Mouse (Mus musculus) CH12.LX (cell line): ENCODE measurements at regions not wholly inside any gene's neighbourhood (a gene's known extent, or its start where the extent isn't known, plus 50 kb on each side); places are given as distances from the start of the nearest gene placed in this dataset.
A peak's percentile ranks its signal among the peaks of the same experiment; 100 is the strongest.

Experiments
- DNase-seq: peaks from one replicate; pipeline ENCODE4 v3.0.0-alpha.2; 2013; ENCODE audit errors: extremely low read depth
- H3K27ac ChIP-seq: 2 replicates; pipeline ENCODE4 v1.5.1; 2012; ENCODE audit warnings: low read depth, mild to moderate bottlenecking, control low read depth, moderate library complexity; ENCODE audit not compliant: insufficient read depth
- H3K27me3 ChIP-seq: replicated peaks from 2 replicates; pipeline ENCODE3; 2012; ENCODE audit warnings: inconsistent platforms
- H3K36me3 ChIP-seq, 2 experiments: replicated peaks in 1 of 2; 2 replicates each; pipeline versions ENCODE3 to v1.6.1; 2012; ENCODE audit warnings: inconsistent platforms in 1 of 2, low read length in 1 of 2, mild to moderate bottlenecking in 1 of 2, mixed read lengths in 1 of 2, moderate library complexity in 1 of 2; ENCODE audit not compliant: control insufficient read depth in 1 of 2, insufficient read depth in 1 of 2
- H3K4me1 ChIP-seq, 2 experiments: 2 replicates each; pipeline ENCODE4 v1.6.1; 2012; ENCODE audit warnings: inconsistent platforms in 1 of 2, moderate library complexity in 1 of 2; ENCODE audit not compliant: insufficient read depth in 2 of 2, control insufficient read depth in 1 of 2
- H3K4me2 ChIP-seq: 2 replicates; pipeline ENCODE4 v1.6.1; 2012; ENCODE audit warnings: low read depth, mild to moderate bottlenecking, control low read depth; ENCODE audit not compliant: poor library complexity, insufficient read depth, severe bottlenecking
- H3K4me3 ChIP-seq, 3 experiments: fragments of 150-350 bp in 1 of 3; sonication (generic) in 1 of 3; replicated peaks in 1 of 3; 2 replicates each; pipeline versions ENCODE3 to v1.5.1; 2011 to 2012; ENCODE audit warnings: low read depth in 2 of 3, low read length in 2 of 3, mild to moderate bottlenecking in 2 of 3, moderate library complexity in 2 of 3, control low read depth in 1 of 3, improper control_type of control experiment in 1 of 3, inconsistent platforms in 1 of 3, mixed read lengths in 1 of 3; ENCODE audit not compliant: poor library complexity in 1 of 3
- H3K79me2 ChIP-seq: replicated peaks from 2 replicates; pipeline ENCODE4 v1.6.1; 2012; ENCODE audit warnings: mild to moderate bottlenecking, moderate library complexity; ENCODE audit not compliant: control insufficient read depth, poor library complexity, insufficient read depth, severe bottlenecking; ENCODE audit errors: extremely low read depth
- H3K9ac ChIP-seq: 2 replicates; pipeline ENCODE4 v1.6.1; 2012; ENCODE audit warnings: low read depth, mild to moderate bottlenecking, control low read depth, moderate library complexity; ENCODE audit not compliant: insufficient read depth
- H3K9me3 ChIP-seq: replicated peaks from 2 replicates; pipeline ENCODE3; 2012; ENCODE audit warnings: low read length, inconsistent platforms, mixed read lengths
- CTCF ChIP-seq, 2 experiments: IDR thresholded peaks in 1 of 2; conservative IDR thresholded peaks in 1 of 2; 2 replicates each; pipeline ENCODE4 v1.5.1; 2011 to 2012; ENCODE audit warnings: low read depth in 2 of 2, low read length in 2 of 2, improper control_type of control experiment in 1 of 2, inconsistent platforms in 1 of 2, mild to moderate bottlenecking in 1 of 2, moderate library complexity in 1 of 2
- IRF4 ChIP-seq: IDR thresholded peaks from 2 replicates; pipeline ENCODE4 v1.6.1; 2014; ENCODE audit warnings: low read depth, mild to moderate bottlenecking, inconsistent platforms, low read length, improper control_type of control experiment
- JUN ChIP-seq: IDR thresholded peaks from 2 replicates; pipeline ENCODE4 v1.6.1; 2011; ENCODE audit warnings: low read depth, mild to moderate bottlenecking, low read length, improper control_type of control experiment, moderate library complexity; ENCODE audit not compliant: insufficient read depth
- KAT2A ChIP-seq: IDR thresholded peaks from 2 replicates; pipeline ENCODE4 v1.6.1; 2012; ENCODE audit warnings: low read length, improper control_type of control experiment, inconsistent platforms; ENCODE audit not compliant: insufficient replicate concordance
- MEF2A ChIP-seq: IDR thresholded peaks from 2 replicates; pipeline ENCODE4 v1.6.1; 2014; ENCODE audit warnings: low read depth, mild to moderate bottlenecking, inconsistent platforms, low read length, improper control_type of control experiment, borderline replicate concordance
- POLR2A ChIP-seq: IDR thresholded peaks from 2 replicates; pipeline ENCODE4 v1.6.1; 2011; ENCODE audit warnings: low read depth, mild to moderate bottlenecking, improper control_type of control experiment, low read length
- POLR2AphosphoS2 ChIP-seq: IDR thresholded peaks from 2 replicates; pipeline ENCODE4 v1.6.1; 2011; ENCODE audit warnings: low read depth, low read length, improper control_type of control experiment
- RAD21 ChIP-seq: IDR thresholded peaks from 2 replicates; pipeline ENCODE4 v1.6.1; 2011; ENCODE audit warnings: low read depth, mild to moderate bottlenecking, low read length, improper control_type of control experiment, moderate library complexity
- SMC3 ChIP-seq: IDR thresholded peaks from 2 replicates; pipeline ENCODE4 v1.6.1; 2011; ENCODE audit warnings: low read depth, low read length, improper control_type of control experiment
- USF2 ChIP-seq: conservative IDR thresholded peaks from 2 replicates; pipeline ENCODE4 v1.6.1; 2011; ENCODE audit warnings: low read depth, low read length, improper control_type of control experiment
- ZC3H11A ChIP-seq: IDR thresholded peaks from 2 replicates; pipeline ENCODE4 v1.6.1; 2012; ENCODE audit warnings: low read depth, mild to moderate bottlenecking, inconsistent platforms, low read length, improper control_type of control experiment
- ZKSCAN1 ChIP-seq: IDR thresholded peaks from 2 replicates; pipeline ENCODE4 v1.6.1; 2012; ENCODE audit warnings: low read depth, inconsistent platforms, low read length, improper control_type of control experiment, borderline replicate concordance
- dilution Hi-C: fragments of 300-500 bp; cut with MboI; formaldehyde crosslinking; loops from 2 replicates; pipeline ENCODE4 v1.14.3; 2020; ENCODE audit warnings: low sequenced_read_pairs; ENCODE audit not compliant: extremely low pct_unique_long_range_greater_than_20kb, extremely low pct_ligation_motif_present
- in situ Hi-C: fragments of 300-500 bp; cut with MboI; formaldehyde crosslinking; loops from 3 replicates; pipeline ENCODE4 v1.14.3; 2019; ENCODE audit warnings: low sequenced_read_pairs, low pct_ligation_motif_present, low pct_unique_long_range_greater_than_20kb, mixed read lengths

GRCm38 (mm10) chrX:143462632-143463031 is 55.8 kb upstream of the Pak3 start:
- Histone ChIP-seq H3K9ac (no peak overlapping the region), H3K36me3 (no peaks in the 10 kb centered on the region), H3K27me3 (no peaks in the 10 kb centered on the region), H3K9me3 (no peaks in the 10 kb centered on the region), H3K79me2 (no peaks in the 10 kb centered on the region), H3K4me3 (no peak overlapping the region), H3K27ac (no peak overlapping the region), H3K4me2 (no peak overlapping the region; the same call in 1 of the 2 replicates), H3K4me1 (no peaks in the 10 kb centered on the region)
- peak; percentile 21 for DNase-seq
- dilution Hi-C loops (no loop called here), in situ Hi-C loops (loop anchor here (25.0 kb wide), 1 partner anchor 200 kb away; no protein-coding TSS in a partner anchor)
- TF ChIP-seq KAT2A (no peak), JUN (no peak), POLR2A (no peak), MEF2A (no peak), POLR2AphosphoS2 (no peak), SMC3 (peak; percentile 73), ZKSCAN1 (no peak), ZC3H11A (no peak), IRF4 (no peak), CTCF (conservative IDR thresholded peaks at IDR 0.05 in 1 of 2, IDR thresholded peaks at IDR 0.05 in 1 of 2; ENCODE audit: low read depth in 2 of 2, low read length in 2 of 2) (peak; percentile 23 to 60), RAD21 (peak; percentile 48), USF2 (no peak)

- DNase-seq = no peak
- no peaks in the 10 kb centered on the region for H3K9me3 ChIP-seq
- no peaks in the 10 kb centered on the region for H3K4me1 ChIP-seq
- no peak overlapping the region for H3K4me2 ChIP-seq
- no peak overlapping the region for H3K27ac ChIP-seq
- no peak overlapping the region for H3K9ac ChIP-seq
- no peak overlapping the region for H3K4me3 ChIP-seq
- TF ChIP-seq POLR2AphosphoS2 (no peak), RAD21 (peak; percentile 51), CTCF (conservative IDR thresholded peaks at IDR 0.05 in 1 of 2, IDR thresholded peaks at IDR 0.05 in 1 of 2; ENCODE audit: low read depth in 2 of 2, low read length in 2 of 2) (peak in 1 of 2 experiments; percentile 58; a peak in 2 of 4 replicates), SMC3 (peak; percentile 38)
- in situ Hi-C loops (loop anchor here (10.0 kb wide), 1 partner anchor 354 kb away; the partner anchor contains the start of gene Rtl9), dilution Hi-C loops (no loop called here)
- no peaks in the 10 kb centered on the region for H3K79me2 ChIP-seq
- no peaks in the 10 kb centered on the region for H3K36me3 ChIP-seq
- no peaks in the 10 kb centered on the region for H3K27me3 ChIP-seq
Observed at GRCm38 (mm10) chrX:143448636-143449346, 54.7 kb upstream of the Chrdl1 start.
